Mouse (Mus musculus) limb, embryonic 12.5 days (tissue): ENCODE measurements around the gene Olfr221. TPM values are rescaled to one million over a fixed set of nuclear protein-coding genes. Genes with fewer than 3 reads are reported as not detected.

ENCODE experiments used
- ATAC-seq: fragments of 200-750 bp; cut with Nextera tagmentation; 2 replicates; pipeline ENCODE4 v1.8.0; 2017; ENCODE audit warnings: low read depth, moderate TSS enrichment; ENCODE audit not compliant: insufficient number of reproducible peaks, insufficient read depth, low FRiP score, low TSS enrichment
- H3K27ac ChIP-seq: fragments of 300-500 bp; sonication (generic); 2 replicates; pipeline ENCODE4 v1.5.1; 2016; ENCODE audit warnings: mild to moderate bottlenecking, moderate library complexity
- H3K27me3 ChIP-seq: fragments of 300-500 bp; sonication (generic); 2 replicates; pipeline ENCODE4 v1.6.1; 2016; ENCODE audit warnings: mild to moderate bottlenecking, moderate library complexity
- H3K36me3 ChIP-seq: fragments of 300-500 bp; sonication (generic); 2 replicates; pipeline ENCODE4 v1.6.1; 2016; ENCODE audit warnings: mild to moderate bottlenecking, moderate library complexity
- H3K4me1 ChIP-seq: fragments of 300-500 bp; sonication (generic); replicated peaks from 2 replicates; pipeline ENCODE4 v1.6.1; 2016
- H3K4me2 ChIP-seq: fragments of 300-500 bp; sonication (generic); 2 replicates; pipeline ENCODE4 v1.6.1; 2016; ENCODE audit warnings: mild to moderate bottlenecking, moderate library complexity
- H3K4me3 ChIP-seq: fragments of 300-500 bp; sonication (generic); replicated peaks from 2 replicates; pipeline ENCODE4 v1.5.1; 2016; ENCODE audit warnings: mild to moderate bottlenecking
- H3K9ac ChIP-seq: fragments of 300-500 bp; sonication (generic); replicated peaks from 2 replicates; pipeline ENCODE4 v1.6.1; 2016; ENCODE audit warnings: mild to moderate bottlenecking, moderate library complexity
- H3K9me3 ChIP-seq: fragments of 300-500 bp; sonication (generic); 2 replicates; pipeline ENCODE4 v1.6.1; 2016; ENCODE audit warnings: mild to moderate bottlenecking, moderate library complexity
- WGBS: fragments of 180-500 bp; shearing (Covaris S2); methylation state at CpG from one replicate; pipeline ENCODE4 v1.1.7; 2016; 5-methylcytosine and 5-hydroxymethylcytosine counted together
- polyA plus RNA-seq: library from polyadenylated mRNA; unstranded; fragments of >200 nt; fragmentation: Nextera tagmentation; extraction: Ambion mirVana; gene quantifications from 2 replicates; pipeline ENCODE4 v1.2.1, GENCODE M21; 2016

Olfr221 gene
- polyA plus RNA-seq, 1 experiment from 2014 or later, result not detected

GRCm38 (mm10) chr14:52039332-52039731 lies 2.9 kb downstream of the Olfr221 start:
- Histone ChIP-seq H3K9ac (no peak overlapping the region), H3K4me2 (no peak overlapping the region), H3K27me3 (no peaks in the 10 kb centered on the region), H3K27ac (no peak overlapping the region), H3K4me3 (no peak overlapping the region), H3K9me3 (no peaks in the 10 kb centered on the region), H3K36me3 (no peaks in the 10 kb centered on the region), H3K4me1 (no peaks in the 10 kb centered on the region)
- ATAC-seq, result no peak
- 85% methylated on average over 5 of the region's 5 CpGs for WGBS

GRCm38 (mm10) chr14:52035926-52036325 lies 6.3 kb downstream of the Olfr221 start:
- Histone ChIP-seq H3K27ac (no peak overlapping the region), H3K27me3 (no peaks in the 10 kb centered on the region), H3K9me3 (no peaks in the 10 kb centered on the region), H3K36me3 (no peaks in the 10 kb centered on the region), H3K9ac (no peak overlapping the region), H3K4me3 (no peak overlapping the region), H3K4me2 (no peak overlapping the region), H3K4me1 (no peaks in the 10 kb centered on the region)
- 89% methylated on average over 6 of the region's 6 CpGs for WGBS
- ATAC-seq, result no peak

- H3K27ac ChIP-seq, result no peak overlapping the region
- no peaks in the 10 kb centered on the region for H3K9me3 ChIP-seq
- H3K4me2 ChIP-seq, result no peak overlapping the region
- H3K27me3 ChIP-seq, result no peaks in the 10 kb centered on the region
- no peak for ATAC-seq
- WGBS, result 87% methylated on average over 4 of the region's 4 CpGs
- H3K36me3 ChIP-seq, result no peaks in the 10 kb centered on the region
- H3K9ac ChIP-seq, result no peak overlapping the region
- H3K4me1 ChIP-seq, result peaks cover 17% of the 10 kb centered on the region
- H3K4me3 ChIP-seq, result no peak overlapping the region
Observed at GRCm38 (mm10) chr14:52026342-52026741, 15.9 kb downstream of the Olfr221 start.

- 89% methylated on average over 2 of the region's 2 CpGs for WGBS
- no peak for ATAC-seq
Observed at GRCm38 (mm10) chr14:52024133-52024532, 18.1 kb downstream of the Olfr221 start.

GRCm38 (mm10) chr14:52022709-52023459 lies 19.4 kb downstream of the Olfr221 start:
- H3K36me3 ChIP-seq, result no peaks in the 10 kb centered on the region
- peak; percentile 18; the same call in 1 of the 2 replicates for ATAC-seq
- peak overlapping the region; percentile 23; the same call in 1 of the 2 replicates for H3K9ac ChIP-seq
- no peaks in the 10 kb centered on the region for H3K27me3 ChIP-seq
- H3K27ac ChIP-seq, result peak overlapping the region; percentile 87
- WGBS, result 5% methylated on average over 23 of the region's 23 CpGs
- peaks cover 30% of the 10 kb centered on the region for H3K4me1 ChIP-seq
- H3K9me3 ChIP-seq, result no peaks in the 10 kb centered on the region
- H3K4me2 ChIP-seq, result peak overlapping the region; percentile 60
- peak overlapping the region; percentile 27 for H3K4me3 ChIP-seq

More at GRCm38 (mm10) chr14:52024133-52024532, 18.1 kb downstream of the Olfr221 start:
- Histone ChIP-seq H3K27ac (no peak overlapping the region; the same call in 1 of the 2 replicates), H3K36me3 (no peaks in the 10 kb centered on the region), H3K27me3 (no peaks in the 10 kb centered on the region), H3K4me2 (no peak overlapping the region), H3K4me1 (peaks cover 24% of the 10 kb centered on the region), H3K4me3 (no peak overlapping the region), H3K9me3 (no peaks in the 10 kb centered on the region), H3K9ac (no peak overlapping the region)

- Histone ChIP-seq H3K9ac (no peak overlapping the region), H3K27me3 (no peaks in the 10 kb centered on the region), H3K36me3 (no peaks in the 10 kb centered on the region), H3K9me3 (no peaks in the 10 kb centered on the region), H3K4me1 (peaks cover 30% of the 10 kb centered on the region), H3K4me2 (peak overlapping the region; percentile 60), H3K27ac (peak overlapping the region; percentile 87; the same call in 1 of the 2 replicates), H3K4me3 (peak overlapping the region; percentile 27)
- no peak for ATAC-seq
- 68% methylated on average over 3 of the region's 3 CpGs for WGBS
Observed at GRCm38 (mm10) chr14:52022244-52022708, 20.0 kb downstream of the Olfr221 start.

- H3K4me1 ChIP-seq, result peaks cover 30% of the 10 kb centered on the region
- peak overlapping the region; percentile 66; the same call in 1 of the 2 replicates for H3K4me2 ChIP-seq
- ATAC-seq, result no peak
- H3K27ac ChIP-seq, result peak overlapping the region; percentile 99; the same call in 1 of the 2 replicates
- no peak overlapping the region for H3K9ac ChIP-seq
- 90% methylated on average over 8 of the region's 8 CpGs for WGBS
- no peaks in the 10 kb centered on the region for H3K27me3 ChIP-seq
- no peak overlapping the region for H3K4me3 ChIP-seq
- no peaks in the 10 kb centered on the region for H3K36me3 ChIP-seq
- no peaks in the 10 kb centered on the region for H3K9me3 ChIP-seq
Observed at GRCm38 (mm10) chr14:52021568-52022212, 20.6 kb downstream of the Olfr221 start.

GRCm38 (mm10) chr14:52021138-52021529 lies 21.1 kb downstream of the Olfr221 start:
- Histone ChIP-seq H3K9ac (no peak overlapping the region; the same call in 1 of the 2 replicates), H3K4me3 (peak overlapping the region; percentile 65; the same call in 1 of the 2 replicates), H3K4me1 (peaks cover 30% of the 10 kb centered on the region)

GRCm38 (mm10) chr14:52020486-52021137 lies 21.6 kb downstream of the Olfr221 start, which contains the start of gene Zfp219:
TSS of gene Zfp219 (minus strand) at chr14:52020733.
- no peaks in the 10 kb centered on the region for H3K36me3 ChIP-seq
- peak; percentile 38 for ATAC-seq
- H3K9me3 ChIP-seq, result no peaks in the 10 kb centered on the region
- H3K4me3 ChIP-seq, result peak within 1 kb of the TSS; percentile 65
- H3K4me2 ChIP-seq, result peak within 1 kb of the TSS; percentile 66
- peak within 1 kb of the TSS; percentile 99 for H3K27ac ChIP-seq
- H3K9ac ChIP-seq, result peak within 1 kb of the TSS; percentile 87
- H3K4me1 ChIP-seq, result peaks cover 34% of the 10 kb centered on the region
- H3K27me3 ChIP-seq, result no peaks in the 10 kb centered on the region
- WGBS, result 6% methylated on average over 15 of the region's 15 CpGs

More at GRCm38 (mm10) chr14:52021138-52021529, 21.1 kb downstream of the Olfr221 start:
- Histone ChIP-seq H3K4me2 (peak overlapping the region; percentile 66), H3K27me3 (no peaks in the 10 kb centered on the region), H3K9me3 (no peaks in the 10 kb centered on the region), H3K36me3 (no peaks in the 10 kb centered on the region), H3K27ac (peak overlapping the region; percentile 99)
- no peak for ATAC-seq
- 63% methylated on average over 4 of the region's 4 CpGs for WGBS

- Histone ChIP-seq H3K4me2 (peak overlapping the region; percentile 66), H3K4me3 (peak overlapping the region; percentile 65), H3K9ac (peak overlapping the region; percentile 87), H3K27ac (peak overlapping the region; percentile 99), H3K27me3 (no peaks in the 10 kb centered on the region), H3K36me3 (no peaks in the 10 kb centered on the region), H3K4me1 (peaks cover 41% of the 10 kb centered on the region), H3K9me3 (no peaks in the 10 kb centered on the region)
- WGBS, result under 1% methylated on average over 73 of the region's 74 CpGs
- ATAC-seq, result peak; percentile 90
Observed at GRCm38 (mm10) chr14:52019590-52020340, 22.5 kb downstream of the Olfr221 start.
